Mouse (Mus musculus) kidney, postnatal 25 days (tissue): ENCODE measurements around the gene Nrde2.
"Not testable (repeated sequence)": the region's sequence is repeated elsewhere in the genome, so short reads cannot be mapped to it uniquely, and the experiment has no call there.

Experiments
- DNase-seq, 2 experiments: peaks; one replicate each; pipeline ENCODE4 v3.0.0; 2021; ENCODE audit warnings: mixed read lengths in 2 of 2

Nrde2 gene

DNA sequence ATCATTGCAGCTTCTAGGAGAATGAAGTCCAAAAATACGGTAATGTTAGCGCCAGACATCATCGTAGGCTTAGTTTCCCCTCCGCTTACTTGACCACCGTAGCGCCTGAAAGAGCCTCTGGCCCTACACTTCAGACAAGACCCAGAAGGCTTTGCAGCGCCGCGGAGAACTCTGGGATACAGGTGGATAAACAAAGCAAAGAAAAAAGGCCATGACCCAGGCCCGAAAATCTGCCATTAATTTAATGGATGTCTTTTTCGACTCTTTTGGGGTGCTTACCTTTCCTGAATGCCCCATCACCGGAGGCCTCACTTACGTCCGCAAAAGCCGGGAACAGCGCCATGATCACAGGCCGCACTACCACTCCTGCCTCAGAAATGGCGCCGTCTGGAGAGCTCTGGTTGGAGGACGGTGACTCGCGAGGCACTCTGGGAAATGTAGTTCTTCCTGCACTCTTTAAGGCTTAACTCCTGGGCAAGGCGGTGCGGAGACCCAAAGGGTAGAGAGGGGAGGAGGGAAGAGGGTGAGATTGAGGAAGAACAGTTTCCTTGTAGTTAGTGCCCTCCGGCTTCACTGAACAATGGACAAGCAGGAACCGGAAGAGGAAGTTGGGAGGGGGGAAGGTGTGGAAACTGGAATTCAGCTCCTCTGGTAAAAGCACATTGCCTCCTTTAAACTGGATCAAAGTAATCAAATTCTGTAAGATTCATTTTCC is at the start of gene Nrde2:
TSS of gene Nrde2 (minus strand) at position 393 of the 715 bp plus-strand sequence.
- peak; percentile 92 to 95 for DNase-seq

DNA sequence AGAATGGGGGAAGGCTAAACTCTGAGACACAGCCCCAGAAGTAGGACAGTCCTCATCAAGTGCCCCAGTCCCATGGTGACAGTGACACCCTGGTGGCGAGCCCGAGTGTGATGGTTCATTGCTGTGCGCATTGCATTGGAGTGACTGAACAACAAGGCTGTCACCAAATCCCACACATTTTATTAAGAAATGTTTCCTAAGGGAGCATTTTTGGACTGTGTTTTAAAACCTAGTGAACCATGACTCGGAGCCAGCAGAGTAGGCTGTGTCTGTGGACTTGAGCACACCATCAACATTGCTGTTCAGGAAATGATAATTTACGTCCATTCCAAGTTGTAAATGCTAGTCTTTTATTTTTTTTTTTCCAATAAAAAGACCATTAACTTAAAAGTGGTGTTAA is 47.5 kb upstream of the Nrde2 start:
- DNase-seq: no peak

DNA sequence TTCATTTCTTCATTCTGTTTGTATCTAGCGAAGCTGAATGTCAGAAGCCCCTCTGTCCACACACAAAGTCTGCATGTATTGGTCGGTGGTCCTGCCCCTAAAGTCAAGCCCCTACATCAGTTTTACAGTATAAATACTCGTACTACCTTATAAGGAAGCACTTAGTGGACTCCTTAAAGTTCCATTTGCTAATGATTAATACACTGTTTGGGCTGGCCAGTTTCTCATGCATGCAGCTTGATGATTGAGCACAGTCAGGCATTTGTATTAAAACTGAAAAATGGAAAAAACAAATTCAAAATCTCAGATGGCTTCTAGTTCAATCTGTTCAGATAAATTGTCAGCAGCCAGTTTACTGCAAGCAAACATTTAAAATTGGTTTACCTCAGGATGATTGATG is 47.1 kb upstream of the Nrde2 start:
- no peak for DNase-seq

GRCm38 (mm10) chr12:100205156-100205555 is 45.7 kb upstream of the Nrde2 start:
- DNase-seq: no peak

DNA sequence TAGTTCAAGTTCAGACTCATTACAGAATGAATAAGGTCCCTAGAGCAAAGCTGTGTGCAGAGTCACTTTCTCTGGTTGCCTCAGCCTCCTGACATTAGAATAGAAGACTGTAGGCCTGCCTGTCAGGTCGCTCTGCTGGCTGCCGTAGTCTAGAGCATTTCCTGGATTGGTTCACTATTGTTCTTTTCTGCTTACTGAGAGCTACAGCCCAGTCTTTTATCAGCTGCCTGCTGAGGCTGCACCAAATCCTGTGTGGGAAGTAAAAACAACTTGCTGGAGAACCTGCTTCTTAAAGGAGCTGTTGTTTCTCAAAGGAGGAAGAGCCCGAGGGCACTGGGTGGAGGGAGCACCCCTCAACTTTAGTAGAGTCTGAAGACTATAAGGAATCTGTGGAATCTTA is 44.3 kb upstream of the Nrde2 start:
- no peak for DNase-seq

- DNase-seq: peak; percentile 94 to 98
Measured at GRCm38 (mm10) chr12:100201838-100202237, 42.4 kb upstream of the Nrde2 start.

GRCm38 (mm10) chr12:100201363-100201711 is 41.9 kb upstream of the Nrde2 start:
- no peak for DNase-seq

DNA sequence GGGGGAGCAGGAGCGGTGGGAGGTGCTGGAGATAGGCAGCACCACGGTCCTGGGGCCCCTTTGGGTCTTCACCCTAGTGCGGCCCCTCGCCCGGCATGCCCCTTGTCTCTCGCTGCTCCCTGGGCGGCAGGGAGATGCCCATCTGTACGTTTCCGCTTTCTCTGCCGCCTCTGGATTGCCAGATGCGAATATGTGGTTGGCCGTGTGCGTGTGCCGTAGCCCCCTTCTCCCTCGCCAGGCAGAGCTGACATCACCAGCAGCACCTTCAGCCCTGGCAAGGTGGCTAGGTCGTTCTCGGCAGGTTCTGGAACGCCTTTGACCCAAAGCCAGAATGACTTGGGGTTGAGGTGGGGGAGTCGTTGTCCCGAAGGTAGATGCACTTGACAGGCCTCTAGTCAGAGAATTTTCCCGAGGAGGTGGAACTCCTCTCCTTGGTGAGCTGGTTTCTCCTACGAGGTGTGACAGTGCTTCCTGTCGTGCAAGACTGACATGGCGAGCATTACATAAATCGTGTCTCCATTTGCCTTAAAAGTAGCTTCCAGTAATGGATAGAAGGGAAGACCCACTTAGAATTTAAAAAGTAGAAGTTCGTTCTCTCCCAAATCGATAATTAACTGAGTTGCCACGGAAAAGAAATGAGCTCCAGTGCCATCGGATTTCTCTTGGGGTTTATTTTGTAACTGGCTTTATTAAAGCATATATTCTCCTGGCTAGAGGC is 41.4 kb upstream of the Nrde2 start:
- DNase-seq: no peak

DNA sequence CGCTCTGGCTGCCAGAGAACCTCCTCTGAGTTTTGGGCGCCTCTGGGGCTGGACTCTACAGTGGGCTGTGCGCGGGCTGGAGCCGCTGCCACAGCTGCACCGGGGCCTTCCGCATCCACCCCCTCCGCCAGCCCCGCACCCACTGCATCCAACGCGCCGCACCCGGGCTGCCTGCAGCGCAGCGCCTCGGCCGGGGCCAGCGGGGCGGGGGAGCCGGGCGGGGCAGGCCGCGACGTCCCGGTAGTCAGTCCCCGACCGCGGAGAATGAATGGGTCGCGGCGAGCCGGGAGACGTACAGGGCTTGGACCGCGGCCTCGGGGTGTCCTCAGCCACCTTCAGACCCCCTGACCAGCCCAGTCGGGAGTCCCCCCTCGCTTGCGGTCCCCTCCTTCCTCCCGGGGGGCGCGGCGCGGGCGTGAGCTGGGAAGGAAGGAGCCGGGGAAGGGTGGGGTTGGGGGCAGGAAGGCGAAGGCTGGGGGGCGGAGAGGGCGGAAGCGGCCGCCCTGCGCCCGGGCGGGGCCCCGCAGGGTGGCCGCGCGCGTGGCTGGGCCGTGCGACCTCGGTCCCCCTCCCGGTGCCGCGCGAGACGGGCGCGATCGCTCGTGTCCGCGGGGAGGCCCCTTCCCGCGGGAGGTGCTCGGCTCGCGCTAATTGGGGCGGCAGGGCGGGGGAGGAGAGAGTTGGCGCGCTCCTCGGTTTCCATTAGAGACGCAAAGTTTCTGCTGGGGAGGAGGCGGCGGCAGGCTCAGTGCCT is 40.6 kb upstream of the Nrde2 start:
- DNase-seq: peak; percentile 57 to 84

GRCm38 (mm10) chr12:100198967-100199660 is 39.7 kb upstream of the Nrde2 start, which contains the start of gene Calm1:
Calm1 (plus strand) TSS chr12:100199435.
- DNase-seq: peak; percentile 93 to 97

- DNase-seq: no peak
Measured at GRCm38 (mm10) chr12:100196786-100197185, 37.3 kb upstream of the Nrde2 start.

- DNase-seq: no peak
Measured at GRCm38 (mm10) chr12:100194181-100194580, 34.7 kb upstream of the Nrde2 start.

DNA sequence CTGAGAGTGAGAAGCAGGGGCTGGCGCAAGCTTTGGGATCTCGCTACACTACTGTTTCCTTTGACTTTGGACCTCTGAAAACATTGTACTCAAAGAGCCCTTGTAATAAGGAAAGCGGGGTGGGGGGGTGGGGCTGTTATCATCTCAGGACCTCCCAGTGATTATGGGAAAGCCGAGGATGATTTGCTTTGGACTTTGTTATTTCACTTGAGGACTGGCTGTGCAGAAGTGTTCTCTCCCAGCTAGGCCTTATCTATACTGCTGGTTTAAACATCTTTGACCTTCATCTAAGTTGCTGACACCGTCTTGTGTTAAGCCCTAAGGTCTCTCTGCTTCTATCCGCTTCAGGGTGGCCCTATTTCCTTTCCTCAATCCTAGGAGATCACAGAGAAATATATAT is 31.3 kb upstream of the Nrde2 start:
- no peak for DNase-seq

- peak; percentile 57 to 72 for DNase-seq
Measured at GRCm38 (mm10) chr12:100187756-100188430, 28.4 kb upstream of the Nrde2 start.

- peak; percentile 98 to 100 for DNase-seq
Measured at GRCm38 (mm10) chr12:100187013-100187755, 27.7 kb upstream of the Nrde2 start.

DNA sequence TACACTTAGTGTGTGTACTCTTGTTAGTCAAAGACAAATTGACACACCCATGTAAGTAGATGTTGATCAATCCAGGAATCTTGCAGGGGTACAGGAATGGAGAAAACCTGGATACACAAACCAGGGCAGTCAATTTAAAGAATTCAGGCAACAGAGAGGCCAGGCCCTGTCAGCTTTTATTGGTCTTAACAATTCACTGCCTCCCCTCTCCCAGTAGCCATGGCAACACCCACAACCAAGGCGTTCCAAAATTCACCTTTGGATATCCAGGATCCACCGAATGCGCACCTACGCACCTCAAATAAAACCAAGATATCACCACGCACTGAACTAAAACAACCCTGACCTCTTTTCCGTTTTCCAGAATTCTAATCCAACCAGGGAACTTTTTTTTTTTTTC is 26.9 kb upstream of the Nrde2 start:
- peak; percentile 31 to 56 for DNase-seq

DNA sequence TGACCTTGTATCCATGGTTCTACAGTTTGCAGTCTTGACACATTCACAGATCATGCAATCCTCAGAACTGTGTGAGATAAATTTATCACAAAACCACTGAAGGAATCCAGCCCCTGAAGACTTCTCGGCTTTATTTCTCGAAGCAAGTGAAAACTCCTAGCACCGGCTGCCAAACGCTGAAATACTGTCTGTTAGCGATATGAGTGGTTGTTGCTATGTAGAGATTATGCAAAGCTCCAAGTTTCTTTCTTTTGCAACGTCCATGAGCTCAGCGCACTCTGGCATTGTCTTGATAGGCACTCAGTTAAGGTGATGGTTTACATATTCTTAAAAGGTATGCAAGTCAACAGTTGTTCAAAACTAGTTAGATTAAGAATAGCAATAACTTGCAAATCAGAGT is 26.4 kb upstream of the Nrde2 start:
- DNase-seq: no peak

DNA sequence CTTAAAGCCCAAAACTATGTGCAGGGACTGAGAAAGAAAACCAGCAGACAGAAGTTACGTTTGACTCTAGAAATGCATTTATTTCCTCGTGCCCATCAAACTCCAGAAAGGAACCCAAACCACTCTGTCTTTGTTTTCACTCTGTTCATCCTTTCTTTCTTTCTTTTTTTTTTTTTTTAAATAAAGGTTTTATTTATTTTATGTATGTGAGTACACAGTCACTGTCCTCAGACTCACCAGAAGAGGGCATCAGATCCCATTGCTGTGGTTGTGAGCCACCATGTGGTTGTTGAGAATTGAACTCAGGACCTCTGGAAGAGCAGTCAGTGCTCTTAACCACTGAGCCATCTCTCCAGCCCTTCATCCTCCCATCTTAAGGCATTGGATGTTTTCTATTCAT is 25.5 kb upstream of the Nrde2 start:
- DNase-seq: not testable (repeated sequence)

DNA sequence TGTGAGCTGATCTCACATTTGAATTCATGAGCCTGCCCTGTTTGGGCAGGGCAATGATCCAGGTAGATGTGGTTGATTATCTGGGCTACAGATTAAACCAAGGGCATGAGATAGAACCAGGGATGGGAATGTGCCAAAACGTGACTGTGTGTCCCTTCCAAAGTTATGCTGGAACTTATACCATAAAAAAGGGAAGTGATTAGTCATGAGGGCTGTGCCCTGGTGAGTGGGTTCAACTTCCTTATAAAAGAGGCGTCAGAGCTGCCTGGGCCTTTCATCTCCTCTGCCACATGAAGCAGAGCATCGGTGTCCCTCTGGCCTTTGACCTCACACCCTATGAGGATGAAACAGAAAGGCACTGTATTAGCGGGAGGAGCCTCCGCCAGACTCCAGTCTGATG is 24.5 kb upstream of the Nrde2 start:
- peak in 1 of 2 experiments; percentile 34 for DNase-seq

DNA sequence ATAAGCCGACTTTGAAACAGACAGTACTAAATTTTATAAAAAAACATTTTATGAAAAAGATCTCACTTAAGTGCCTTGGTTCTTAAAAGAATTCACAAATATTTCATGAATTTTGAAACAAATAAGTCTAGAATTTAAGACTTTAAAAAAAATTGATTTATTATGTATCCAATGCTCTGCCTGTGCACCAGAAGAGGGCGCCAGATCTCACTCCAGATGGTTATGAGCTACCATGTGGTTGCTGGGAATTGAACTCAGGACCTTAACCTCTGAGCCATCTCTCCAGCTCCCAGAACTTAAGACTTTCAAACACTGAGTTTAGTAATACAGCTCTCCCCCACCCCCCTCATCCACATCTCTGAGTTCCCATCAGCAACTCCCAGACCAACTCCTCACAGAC is 23.2 kb upstream of the Nrde2 start:
- no peak for DNase-seq

DNA sequence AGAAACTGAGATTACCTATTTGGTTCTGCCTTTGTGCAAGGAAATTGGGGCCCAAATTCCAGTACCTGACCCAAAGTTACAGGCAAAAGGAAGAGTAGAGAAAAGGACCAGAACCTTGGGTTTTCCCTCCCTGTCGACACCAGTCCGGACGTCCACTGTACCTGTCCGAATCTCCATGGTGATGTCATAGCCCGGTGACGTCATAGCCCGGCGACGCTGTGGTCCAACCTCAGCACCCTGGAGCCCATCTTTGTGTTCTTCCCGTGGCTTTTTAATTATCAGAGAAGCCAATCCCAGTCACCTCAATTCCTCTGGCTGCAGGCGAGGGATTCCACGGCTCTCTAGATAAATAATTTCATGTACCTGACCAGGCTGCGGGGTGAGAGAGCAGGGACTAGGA is 21.3 kb upstream of the Nrde2 start:
- DNase-seq: no peak
